Mouse (Mus musculus) heart, adult 2 months (tissue): ENCODE measurements at regions not wholly inside any gene's neighbourhood (a gene's known extent, or its start where the extent isn't known, plus 50 kb on each side); places are given as distances from the start of the nearest gene placed in this dataset.

Source experiments
- CTCF ChIP-seq: fragments of 200-600 bp; IDR thresholded peaks from 2 replicates; pipeline ENCODE4 v1.8.1; 2022; ENCODE audit warnings: antibody characterized with exemption, mild to moderate bottlenecking, moderate library complexity
- EP300 ChIP-seq: fragments of 200-500 bp; IDR thresholded peaks from 2 replicates; pipeline ENCODE4 v1.6.1; 2011; ENCODE audit warnings: low read depth, low read length, control low read depth; ENCODE audit not compliant: insufficient read depth
- POLR2A ChIP-seq: fragments of 200-500 bp; IDR thresholded peaks from 2 replicates; pipeline ENCODE4 v1.6.1; 2011; ENCODE audit warnings: mild to moderate bottlenecking, low read depth, low read length, control low read depth; ENCODE audit not compliant: insufficient read depth

DNA sequence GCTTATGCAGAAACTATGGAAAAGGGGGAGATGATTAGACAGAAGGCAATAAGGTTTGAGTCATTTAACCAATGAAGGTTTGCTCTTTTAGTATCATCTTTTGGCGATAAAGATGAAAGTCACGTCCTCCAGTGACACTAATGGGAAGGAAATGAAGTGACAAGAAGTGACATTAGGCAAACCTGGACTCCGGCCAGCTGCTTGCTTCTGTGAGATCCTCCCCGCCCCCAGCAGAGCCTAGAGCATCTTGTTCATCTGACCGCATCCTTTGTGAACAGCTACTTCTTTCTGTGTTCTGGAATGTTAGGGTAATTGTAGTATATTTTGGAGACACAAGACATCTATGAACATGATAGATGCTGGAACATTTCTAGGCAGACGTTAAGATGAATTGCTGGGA, 78.6 kb upstream of the Sel1l start:
- TF ChIP-seq EP300 (no peak), CTCF (no peak), POLR2A (no peak)
